Mouse (Mus musculus): ENCODE data around the gene Poldip2. TPM values are rescaled to one million over a fixed set of nuclear protein-coding genes. Genes with fewer than 3 reads are reported as not detected.

Poldip2 gene
- polyA plus RNA-seq, 1 experiment: 1.2 TPM

DNA sequence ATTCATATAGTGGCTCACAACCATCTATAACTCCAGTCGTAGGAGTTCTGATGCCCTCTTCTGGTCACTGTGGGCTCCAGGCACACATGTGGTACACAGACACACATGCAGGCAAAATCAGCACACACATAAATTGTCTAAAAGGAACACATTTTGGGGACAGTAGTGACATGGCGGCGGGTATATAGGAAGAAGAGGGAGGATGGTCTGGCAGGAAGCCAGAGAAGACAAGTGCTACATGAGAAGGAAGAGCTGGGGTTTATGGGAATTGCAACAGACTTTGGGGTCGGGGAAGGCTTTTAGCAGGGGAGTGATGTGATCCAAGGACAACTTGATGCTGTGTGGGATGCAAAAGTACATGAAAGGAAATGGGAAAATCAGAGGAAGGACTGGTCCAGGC is 22.5 kb downstream of the Poldip2 start:
- no peak for TF ChIP-seq TAL1 (IDR thresholded peaks at IDR 0.05; ENCODE audit: low read length)
- no peak for TF ChIP-seq GATA1 (IDR thresholded peaks at IDR 0.05; ENCODE audit: low read length)
- Histone ChIP-seq H3K4me3 (replicated peaks) (no peak overlapping the region), H3K4me1 (ENCODE audit: control insufficient read depth) (peaks cover 40% of the 10 kb centered on the region), H3K9me3 (ENCODE audit: control insufficient read depth, low read length) (no peaks in the 10 kb centered on the region), H3K27me3 (ENCODE audit: control insufficient read depth) (no peaks in the 10 kb centered on the region), H3K36me3 (ENCODE audit: control insufficient read depth) (peaks cover 18% of the 10 kb centered on the region)

DNA sequence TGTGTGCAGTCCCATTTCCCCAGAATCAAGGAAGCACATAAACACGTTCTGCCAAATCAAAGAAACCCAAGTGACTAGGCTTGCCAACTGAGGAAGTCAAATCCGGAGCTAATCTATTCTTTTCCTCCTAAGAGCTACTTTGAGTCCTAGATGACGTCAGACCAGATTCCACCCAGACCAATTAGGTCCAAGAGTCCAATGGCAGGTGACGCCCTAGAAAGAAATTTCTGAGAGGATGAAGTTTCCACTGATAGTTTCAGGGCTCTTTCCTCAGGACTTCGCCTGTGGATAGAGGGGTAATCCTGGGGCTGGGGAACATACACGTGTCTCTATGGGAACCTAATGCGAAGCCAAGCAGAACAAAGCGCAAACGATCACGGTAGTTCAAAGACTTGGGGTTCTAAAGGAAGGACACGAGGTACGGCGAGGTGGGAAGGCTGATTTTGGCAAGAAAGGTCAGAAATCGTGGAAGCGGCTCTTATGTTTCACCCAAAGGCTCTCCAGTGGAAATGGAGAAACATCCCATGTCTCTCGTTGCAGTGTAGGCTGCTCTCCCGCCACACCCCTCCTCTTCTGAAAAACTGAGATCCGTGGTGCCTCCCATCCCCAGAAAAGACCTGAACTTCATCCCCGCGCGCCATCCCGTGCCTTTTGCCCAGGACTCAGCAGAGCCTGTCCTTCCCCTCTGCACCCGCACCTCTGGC is 23.5 kb downstream of the Poldip2 start:
- H3K4me1 ChIP-seq (ENCODE audit: control insufficient read depth): peaks cover 40% of the 10 kb centered on the region
- TF ChIP-seq GATA1 (IDR thresholded peaks at IDR 0.05; ENCODE audit: low read length) (no peak), TAL1 (IDR thresholded peaks at IDR 0.05; ENCODE audit: low read length) (no peak)

DNA sequence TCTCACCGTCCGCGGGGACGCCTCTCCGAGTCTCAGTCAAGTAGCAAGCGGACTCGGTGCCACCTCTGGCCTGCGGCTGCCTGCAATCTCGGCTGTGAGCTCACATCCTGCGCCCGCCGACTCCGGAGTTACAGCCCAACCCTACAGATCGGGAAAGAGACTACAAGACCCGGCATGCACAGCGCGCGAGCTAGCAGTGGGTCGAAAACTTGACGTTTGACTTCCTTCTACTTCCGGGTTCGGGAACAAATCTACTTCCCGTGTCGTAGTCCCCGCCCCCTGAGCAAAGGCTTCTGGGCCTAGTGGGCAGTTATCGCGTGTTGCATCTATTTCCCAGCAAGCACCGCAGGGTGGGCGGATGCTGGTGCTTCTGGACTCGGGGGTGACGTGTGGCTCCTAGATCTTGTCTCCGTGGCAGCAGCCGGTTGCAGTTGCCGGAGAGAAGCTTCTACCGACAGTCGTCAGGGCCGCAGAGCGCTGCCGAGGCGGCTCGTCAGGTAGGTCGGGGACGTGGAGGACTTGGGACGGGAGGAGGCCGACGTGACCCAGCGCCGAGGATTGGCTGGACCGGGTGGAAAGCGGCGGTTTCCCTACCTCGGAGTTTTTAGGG is 24.2 kb downstream of the Poldip2 start, which contains the start of the genes Tnfaip1 and Ift20:
TSS of gene Tnfaip1 (minus strand) at position 253 of the 610 bp plus-strand sequence.
TSS of gene Ift20 (plus strand) at position 282 of the 610 bp plus-strand sequence.
- peaks cover 40% of the 10 kb centered on the region for H3K4me1 ChIP-seq (ENCODE audit: control insufficient read depth)
- peaks cover 29% of the 10 kb centered on the region for H3K36me3 ChIP-seq (ENCODE audit: control insufficient read depth)
- H3K27me3 ChIP-seq (ENCODE audit: control insufficient read depth): no peaks in the 10 kb centered on the region
- H3K9me3 ChIP-seq (ENCODE audit: control insufficient read depth, low read length): no peaks in the 10 kb centered on the region
- TF ChIP-seq GATA1 (IDR thresholded peaks at IDR 0.05; ENCODE audit: low read length) (peak; percentile 88), TAL1 (IDR thresholded peaks at IDR 0.05; ENCODE audit: low read length) (no peak)
- H3K4me3 ChIP-seq (replicated peaks): peak within 1 kb of the TSS; percentile 77

More for the DNA sequence above, 23.5 kb downstream of the Poldip2 start:
- Histone ChIP-seq H3K4me3 (replicated peaks) (peak overlapping the region; percentile 77), H3K27me3 (ENCODE audit: control insufficient read depth) (no peaks in the 10 kb centered on the region), H3K36me3 (ENCODE audit: control insufficient read depth) (peaks cover 23% of the 10 kb centered on the region), H3K9me3 (ENCODE audit: control insufficient read depth, low read length) (no peaks in the 10 kb centered on the region)

DNA sequence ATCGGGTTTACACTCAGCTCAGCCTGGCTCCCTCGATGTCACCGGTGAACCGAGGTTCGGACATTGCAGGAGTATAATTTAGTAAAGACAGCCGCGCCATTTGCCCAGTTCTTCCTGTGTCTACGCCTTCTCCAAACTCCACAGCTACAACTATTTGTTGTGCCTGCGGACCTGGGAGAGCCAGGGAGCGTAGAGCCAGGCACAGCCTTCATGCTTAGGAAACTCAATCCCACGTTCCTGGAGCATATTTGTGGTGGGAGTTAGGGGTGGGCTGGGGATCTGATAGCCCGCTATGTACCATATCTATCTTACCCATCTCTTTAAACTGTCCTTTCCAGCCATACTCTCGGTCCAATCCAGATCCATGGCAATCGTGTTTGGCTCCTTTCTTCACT is 24.7 kb downstream of the Poldip2 start:
- Histone ChIP-seq H3K9me3 (ENCODE audit: control insufficient read depth, low read length) (no peaks in the 10 kb centered on the region), H3K27me3 (ENCODE audit: control insufficient read depth) (no peaks in the 10 kb centered on the region), H3K4me1 (ENCODE audit: control insufficient read depth) (peaks cover 40% of the 10 kb centered on the region), H3K4me3 (replicated peaks) (peak overlapping the region; percentile 77), H3K36me3 (ENCODE audit: control insufficient read depth) (peaks cover 34% of the 10 kb centered on the region)
- no peak for TF ChIP-seq GATA1 (IDR thresholded peaks at IDR 0.05; ENCODE audit: low read length)
- TF ChIP-seq TAL1 (IDR thresholded peaks at IDR 0.05; ENCODE audit: low read length): no peak

DNA sequence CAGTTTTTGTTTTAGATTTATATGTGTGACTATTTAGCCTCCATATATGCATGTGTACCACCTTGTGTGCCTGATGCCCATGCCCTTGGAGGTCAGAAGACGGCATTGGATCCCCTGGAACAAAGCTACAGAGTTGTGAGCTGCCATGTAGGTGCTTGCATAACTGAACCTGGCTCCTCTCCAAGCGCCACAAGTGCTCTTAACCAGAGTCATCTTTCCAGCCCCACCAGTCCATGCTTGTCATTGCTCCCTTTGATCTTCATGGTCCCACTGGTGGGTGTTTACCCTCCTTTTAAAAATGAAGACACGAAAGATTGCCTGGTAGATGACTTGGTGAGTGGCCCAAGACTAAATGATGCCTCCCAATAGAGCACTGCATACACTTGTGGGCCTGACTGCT is 28.4 kb downstream of the Poldip2 start:
- H3K36me3 ChIP-seq (ENCODE audit: control insufficient read depth): peaks cover 64% of the 10 kb centered on the region

DNA sequence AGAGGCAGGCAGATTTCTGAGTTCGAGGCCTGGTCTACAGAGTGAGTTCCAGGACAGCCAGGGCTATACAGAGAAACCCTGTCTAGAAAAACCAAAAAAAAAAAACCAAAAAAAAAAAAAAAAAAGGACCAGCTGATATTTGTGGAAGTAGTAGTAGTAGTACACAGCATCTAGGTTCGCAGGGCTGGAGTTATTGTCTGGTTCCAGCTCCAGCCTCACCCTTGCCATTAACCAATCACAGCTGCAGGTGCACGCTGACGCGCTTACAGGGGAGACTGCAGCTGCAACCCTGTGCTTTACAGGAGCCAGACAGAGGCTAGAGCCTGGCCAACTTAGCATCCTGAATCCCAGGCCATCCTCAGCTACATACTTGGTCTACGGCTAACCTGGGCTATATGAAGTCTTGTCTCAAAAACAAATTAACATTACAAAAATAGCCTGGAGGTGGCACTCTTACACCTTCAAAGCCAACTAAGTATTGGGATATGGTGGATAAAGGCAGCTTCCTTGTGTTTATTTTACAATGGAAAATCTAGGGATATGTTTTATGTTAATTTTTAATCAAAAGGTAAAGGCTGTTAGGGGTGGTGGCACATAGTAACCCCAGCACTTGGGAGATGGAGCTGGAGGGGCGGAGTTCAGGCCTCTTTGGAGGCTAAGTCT is 32.6 kb downstream of the Poldip2 start:
- H3K9me3 ChIP-seq (ENCODE audit: control insufficient read depth, low read length): no peaks in the 10 kb centered on the region
- H3K27me3 ChIP-seq (ENCODE audit: control insufficient read depth): no peaks in the 10 kb centered on the region
- H3K4me3 ChIP-seq (replicated peaks): no peak overlapping the region
- TF ChIP-seq GATA1 (IDR thresholded peaks at IDR 0.05; ENCODE audit: low read length) (no peak), TAL1 (IDR thresholded peaks at IDR 0.05; ENCODE audit: low read length) (no peak)
- H3K4me1 ChIP-seq (ENCODE audit: control insufficient read depth): peaks cover 26% of the 10 kb centered on the region
- peaks cover 58% of the 10 kb centered on the region for H3K36me3 ChIP-seq (ENCODE audit: control insufficient read depth)

More for the DNA sequence above, 28.4 kb downstream of the Poldip2 start:
- H3K4me3 ChIP-seq (replicated peaks): no peak overlapping the region
- H3K9me3 ChIP-seq (ENCODE audit: control insufficient read depth, low read length): no peaks in the 10 kb centered on the region
- TF ChIP-seq TAL1 (IDR thresholded peaks at IDR 0.05; ENCODE audit: low read length): no peak
- no peak for TF ChIP-seq GATA1 (IDR thresholded peaks at IDR 0.05; ENCODE audit: low read length)
- peaks cover 36% of the 10 kb centered on the region for H3K4me1 ChIP-seq (ENCODE audit: control insufficient read depth)
- H3K27me3 ChIP-seq (ENCODE audit: control insufficient read depth): no peaks in the 10 kb centered on the region

DNA sequence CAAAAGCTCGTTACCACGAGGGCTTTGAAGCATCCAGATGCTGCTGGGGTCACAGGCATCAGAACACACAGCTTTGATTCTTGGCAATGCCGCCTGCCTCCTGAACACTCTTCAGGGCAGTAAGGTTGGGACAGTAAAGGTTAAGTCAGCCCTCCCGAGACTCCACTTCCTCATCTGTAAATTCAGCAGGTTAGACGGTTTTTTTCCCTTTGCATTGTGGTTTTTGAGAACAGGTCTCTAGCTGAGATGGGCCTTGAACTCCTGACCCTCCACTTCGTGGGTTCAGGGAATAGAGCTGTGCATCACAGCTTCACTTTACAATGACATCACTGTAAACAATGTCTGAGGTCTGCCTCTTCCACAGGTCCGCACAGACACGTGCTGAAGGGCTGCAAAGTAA is 33.2 kb downstream of the Poldip2 start:
- Histone ChIP-seq H3K4me3 (replicated peaks) (no peak overlapping the region), H3K9me3 (ENCODE audit: control insufficient read depth, low read length) (no peaks in the 10 kb centered on the region), H3K36me3 (ENCODE audit: control insufficient read depth) (peaks cover 52% of the 10 kb centered on the region), H3K4me1 (ENCODE audit: control insufficient read depth) (peaks cover 32% of the 10 kb centered on the region), H3K27me3 (ENCODE audit: control insufficient read depth) (no peaks in the 10 kb centered on the region)
- no peak for TF ChIP-seq GATA1 (IDR thresholded peaks at IDR 0.05; ENCODE audit: low read length)
- no peak for TF ChIP-seq TAL1 (IDR thresholded peaks at IDR 0.05; ENCODE audit: low read length)

GRCm38 (mm10) chr11:78547718-78548460 is 35.9 kb downstream of the Poldip2 start:
- no peak for TF ChIP-seq TAL1 (IDR thresholded peaks at IDR 0.05; ENCODE audit: low read length)
- no peak for TF ChIP-seq GATA1 (IDR thresholded peaks at IDR 0.05; ENCODE audit: low read length)
- peaks cover 26% of the 10 kb centered on the region for H3K36me3 ChIP-seq (ENCODE audit: control insufficient read depth)
- H3K9me3 ChIP-seq (ENCODE audit: control insufficient read depth, low read length): no peaks in the 10 kb centered on the region
- peaks cover 43% of the 10 kb centered on the region for H3K4me1 ChIP-seq (ENCODE audit: control insufficient read depth)
- no peaks in the 10 kb centered on the region for H3K27me3 ChIP-seq (ENCODE audit: control insufficient read depth)
- H3K4me3 ChIP-seq (replicated peaks): no peak overlapping the region

All from erythroblast, embryonic 14.5 days (primary cell).